Mouse (Mus musculus) bone marrow, adult 2 months (tissue): ENCODE data around the gene Shld2. TPM values are rescaled to one million over a fixed set of nuclear protein-coding genes. Genes with fewer than 3 reads are reported as not detected.

Experiments
- H3K27ac ChIP-seq: fragments of 200-500 bp; 2 replicates; pipeline ENCODE4 v1.5.1; 2012; ENCODE audit warnings: low read depth, mild to moderate bottlenecking, control low read depth, inconsistent platforms, low read length; ENCODE audit not compliant: control insufficient read depth, poor library complexity, insufficient read depth
- H3K4me1 ChIP-seq: fragments of 200-500 bp; 2 replicates; pipeline ENCODE4 v1.6.1; 2011; ENCODE audit warnings: low read length; ENCODE audit not compliant: control insufficient read depth, insufficient read depth
- H3K4me3 ChIP-seq: fragments of 200-500 bp; replicated peaks from 2 replicates; pipeline ENCODE3; 2011; ENCODE audit warnings: mild to moderate bottlenecking, low read depth, low read length, control low read depth; ENCODE audit not compliant: control insufficient read depth
- CTCF ChIP-seq: fragments of 200-500 bp; IDR thresholded peaks from 2 replicates; pipeline ENCODE4 v1.5.1; 2011; ENCODE audit warnings: low read length, control low read depth; ENCODE audit not compliant: control insufficient read depth, insufficient read depth
- POLR2A ChIP-seq: fragments of 200-500 bp; IDR thresholded peaks from 2 replicates; pipeline ENCODE4 v1.6.1; 2011; ENCODE audit warnings: low read depth, mild to moderate bottlenecking, control low read depth, low read length, borderline replicate concordance; ENCODE audit not compliant: control insufficient read depth
- WGBS: fragments of 180-500 bp; shearing (Covaris S2); methylation state at CpG from one replicate; pipeline ENCODE4 v1.1.7; 2018; 5-methylcytosine and 5-hydroxymethylcytosine counted together
- polyA plus RNA-seq: library from polyadenylated mRNA; stranded (reverse); fragments of >200 nt; gene quantifications from 2 replicates; pipeline ENCODE4 v1.2.4, GENCODE M21; 2011; ENCODE audit warnings: low replicate concordance; ENCODE audit not compliant: missing spikeins, insufficient read depth, insufficient read length

Gene Shld2
- polyA plus RNA-seq, 1 experiment = 0.45 TPM

- peaks cover 3% of the 10 kb centered on the region for H3K4me1 ChIP-seq
- no peak overlapping the region for H3K27ac ChIP-seq
- TF ChIP-seq CTCF = no peak
- TF ChIP-seq POLR2A = no peak
- H3K4me3 ChIP-seq = no peak overlapping the region
- 36% methylated on average over 11 of the region's 11 CpGs for WGBS
Observed at GRCm38 (mm10) chr14:34298871-34299700, 11.2 kb downstream of the Shld2 start.

GRCm38 (mm10) chr14:34297634-34298033 is 12.7 kb downstream of the Shld2 start:
- H3K27ac ChIP-seq = no peak overlapping the region
- no peak for TF ChIP-seq POLR2A
- TF ChIP-seq CTCF = no peak

GRCm38 (mm10) chr14:34297038-34297437 is 13.3 kb downstream of the Shld2 start:
- no peak for TF ChIP-seq CTCF
- TF ChIP-seq POLR2A = no peak
- 35% methylated on average over 4 of the region's 4 CpGs for WGBS
- H3K27ac ChIP-seq = peak overlapping the region; percentile 88
- peaks cover 3% of the 10 kb centered on the region for H3K4me1 ChIP-seq
- H3K4me3 ChIP-seq = no peak overlapping the region

More at GRCm38 (mm10) chr14:34297634-34298033, 12.7 kb downstream of the Shld2 start:
- peaks cover 3% of the 10 kb centered on the region for H3K4me1 ChIP-seq
- H3K4me3 ChIP-seq = no peak overlapping the region
- 78% methylated on average over 2 of the region's 2 CpGs for WGBS

GRCm38 (mm10) chr14:34296350-34296749 is 13.9 kb downstream of the Shld2 start:
- Histone ChIP-seq H3K27ac (no peak overlapping the region), H3K4me3 (no peak overlapping the region), H3K4me1 (peaks cover 3% of the 10 kb centered on the region)
- no peak for TF ChIP-seq POLR2A
- no peak for TF ChIP-seq CTCF
- 34% methylated on average over 7 of the region's 7 CpGs for WGBS

GRCm38 (mm10) chr14:34293641-34294040 is 16.7 kb downstream of the Shld2 start:
- Histone ChIP-seq H3K4me1 (peaks cover 3% of the 10 kb centered on the region), H3K4me3 (no peak overlapping the region), H3K27ac (no peak overlapping the region)
- TF ChIP-seq CTCF (no peak), POLR2A (no peak)
- WGBS = 81% methylated on average over 3 of the region's 3 CpGs

GRCm38 (mm10) chr14:34290229-34290628 is 20.1 kb downstream of the Shld2 start:
- no peak overlapping the region for H3K27ac ChIP-seq
- WGBS = 55% methylated on average over 1 of the region's 1 CpGs
- H3K4me1 ChIP-seq = no peaks in the 10 kb centered on the region
- no peak overlapping the region for H3K4me3 ChIP-seq
- TF ChIP-seq POLR2A (no peak), CTCF (no peak)

- Histone ChIP-seq H3K4me3 (no peak overlapping the region), H3K27ac (no peak overlapping the region), H3K4me1 (no peaks in the 10 kb centered on the region)
- no peak for TF ChIP-seq CTCF
- TF ChIP-seq POLR2A = no peak
- WGBS = 88% methylated on average over 3 of the region's 3 CpGs
Observed at GRCm38 (mm10) chr14:34289259-34290015, 20.9 kb downstream of the Shld2 start.

- H3K27ac ChIP-seq = no peak overlapping the region
- H3K4me3 ChIP-seq = no peak overlapping the region
- TF ChIP-seq POLR2A (no peak), CTCF (no peak)
- WGBS = 44% methylated on average over 2 of the region's 2 CpGs
- H3K4me1 ChIP-seq = no peaks in the 10 kb centered on the region
Observed at GRCm38 (mm10) chr14:34288396-34288795, 21.9 kb downstream of the Shld2 start.
